Mouse (Mus musculus) heart, embryonic 13.5 days (tissue): ENCODE measurements around the gene Nwd2. TPM values are rescaled to one million over a fixed set of nuclear protein-coding genes. Genes with fewer than 3 reads are reported as not detected.

Experiments used
- ATAC-seq: fragments of 200-750 bp; cut with Nextera tagmentation; 2 replicates; pipeline ENCODE4 v1.8.0; 2017; ENCODE audit warnings: moderate TSS enrichment; ENCODE audit not compliant: insufficient number of reproducible peaks, low FRiP score, low TSS enrichment; ENCODE audit errors: extremely low read depth
- H3K27ac ChIP-seq: fragments of 300-500 bp; sonication (generic); replicated peaks from 2 replicates; pipeline ENCODE4 v1.5.1; 2015; ENCODE audit warnings: moderate library complexity, mild to moderate bottlenecking, inconsistent platforms
- H3K27me3 ChIP-seq: fragments of 300-500 bp; sonication (generic); replicated peaks from 2 replicates; pipeline ENCODE4 v1.6.1; 2015; ENCODE audit warnings: mild to moderate bottlenecking, inconsistent platforms
- H3K36me3 ChIP-seq: fragments of 300-500 bp; sonication (generic); 2 replicates; pipeline ENCODE4 v1.6.1; 2015; ENCODE audit warnings: mild to moderate bottlenecking, inconsistent platforms
- H3K4me1 ChIP-seq: fragments of 300-500 bp; sonication (generic); 2 replicates; pipeline ENCODE4 v1.6.1; 2015; ENCODE audit warnings: inconsistent platforms
- H3K4me2 ChIP-seq: fragments of 300-500 bp; sonication (generic); 2 replicates; pipeline ENCODE4 v1.6.1; 2015; ENCODE audit warnings: inconsistent platforms, mild to moderate bottlenecking, moderate library complexity
- H3K4me3 ChIP-seq: fragments of 300-500 bp; sonication (generic); 2 replicates; pipeline ENCODE4 v1.5.1; 2015; ENCODE audit warnings: moderate library complexity, mild to moderate bottlenecking, inconsistent platforms
- H3K9ac ChIP-seq: fragments of 300-500 bp; sonication (generic); 2 replicates; pipeline ENCODE4 v1.6.1; 2015; ENCODE audit warnings: inconsistent platforms, mild to moderate bottlenecking, moderate library complexity
- H3K9me3 ChIP-seq: fragments of 300-500 bp; sonication (generic); 2 replicates; pipeline ENCODE4 v1.6.1; 2016; ENCODE audit warnings: inconsistent platforms
- WGBS: fragments of 180-500 bp; shearing (Covaris S2); methylation state at CpG from one replicate; pipeline ENCODE4 v1.1.7; 2015; ENCODE audit warnings: mixed read lengths; 5-methylcytosine and 5-hydroxymethylcytosine counted together
- polyA plus RNA-seq: library from polyadenylated mRNA; unstranded; fragments of >200 nt; fragmentation: Nextera tagmentation; extraction: Ambion mirVana; gene quantifications from 2 replicates; pipeline ENCODE4 v1.2.1, GENCODE M21; 2015

Gene Nwd2
- polyA plus RNA-seq, 1 experiment from 2014 or later = 0.05 TPM

DNA sequence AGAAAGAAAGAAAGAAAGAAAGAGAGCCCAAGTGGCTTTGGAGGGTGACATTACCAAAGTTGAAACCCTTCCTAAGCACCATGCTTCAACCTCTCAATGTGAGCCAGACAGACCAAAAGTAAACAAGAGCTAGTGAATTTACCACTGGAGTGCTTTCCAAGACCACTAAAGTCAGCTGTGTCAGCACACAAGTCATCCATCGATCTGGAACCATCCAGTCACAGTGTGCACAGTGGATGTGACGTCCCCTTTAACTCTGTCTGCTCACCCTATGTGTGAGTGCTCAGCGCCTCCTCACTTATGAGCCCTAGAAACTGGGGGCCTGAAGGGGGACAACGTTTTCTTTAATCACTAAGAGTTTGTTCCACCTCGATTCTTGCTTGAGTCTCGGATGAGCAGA lies 170.6 kb downstream of the Nwd2 start:
- H3K36me3 ChIP-seq = no peaks in the 10 kb centered on the region
- ATAC-seq = no peak
- no peak overlapping the region for H3K4me3 ChIP-seq
- peaks cover 21% of the 10 kb centered on the region for H3K4me1 ChIP-seq
- no peak overlapping the region for H3K4me2 ChIP-seq
- 75% methylated on average over 6 of the region's 6 CpGs for WGBS
- no peaks in the 10 kb centered on the region for H3K9me3 ChIP-seq
- H3K27me3 ChIP-seq = peaks cover 10% of the 10 kb centered on the region
- H3K27ac ChIP-seq = no peak overlapping the region
- no peak overlapping the region for H3K9ac ChIP-seq

DNA sequence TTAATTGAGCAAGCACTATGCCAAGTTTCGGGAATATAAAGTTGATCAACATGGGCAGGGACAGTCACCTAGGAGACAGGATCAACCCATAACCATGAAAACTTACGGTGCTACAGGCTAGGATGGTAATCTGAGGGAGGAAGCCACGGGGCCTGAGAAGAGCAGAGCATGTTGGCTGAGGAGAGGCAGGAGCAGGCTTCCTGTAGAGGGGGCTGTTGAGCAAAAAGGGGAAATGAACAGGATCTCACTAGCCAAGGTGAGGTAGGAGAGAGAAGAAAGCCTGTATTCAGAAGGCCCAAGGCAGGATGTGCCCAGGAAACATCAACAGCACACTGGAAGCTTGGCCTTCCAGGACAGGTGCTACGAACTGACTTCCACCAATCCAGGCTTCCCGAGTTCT lies 172.3 kb downstream of the Nwd2 start:
- no peak overlapping the region for H3K9ac ChIP-seq
- 0 out of 2 replicates have a peak, but pooled peaks cover 3% of the 10 kb centered on the region for H3K27me3 ChIP-seq
- H3K27ac ChIP-seq = no peak overlapping the region
- H3K4me1 ChIP-seq = peaks cover 21% of the 10 kb centered on the region
- no peaks in the 10 kb centered on the region for H3K36me3 ChIP-seq
- H3K4me3 ChIP-seq = no peak overlapping the region
- WGBS = 88% methylated on average over 5 of the region's 5 CpGs
- H3K9me3 ChIP-seq = no peaks in the 10 kb centered on the region
- no peak overlapping the region for H3K4me2 ChIP-seq
- ATAC-seq = no peak

DNA sequence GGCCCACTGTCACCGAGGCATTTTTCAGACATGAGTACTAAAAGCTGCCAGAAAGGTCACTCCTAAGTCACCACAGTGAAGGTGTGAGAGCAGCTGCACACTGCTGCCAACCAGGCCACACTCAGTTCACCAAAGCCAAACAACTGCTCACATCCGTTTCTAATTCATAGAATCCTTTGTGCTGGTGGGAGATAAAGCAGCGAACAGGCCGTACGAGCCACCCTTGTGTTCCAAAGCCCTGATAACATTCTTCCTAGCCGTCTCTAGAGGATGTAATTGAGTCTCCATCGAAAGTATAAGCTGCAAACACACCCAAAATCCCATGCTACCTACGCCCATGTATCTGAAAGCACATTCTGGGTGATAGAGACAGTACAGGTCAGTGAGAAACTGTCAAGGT lies 173.0 kb downstream of the Nwd2 start:
- 0 out of 2 replicates have a peak, but pooled peaks cover 3% of the 10 kb centered on the region for H3K27me3 ChIP-seq
- no peak overlapping the region for H3K27ac ChIP-seq
- WGBS = 27% methylated on average over 8 of the region's 8 CpGs
- H3K4me2 ChIP-seq = no peak overlapping the region
- H3K36me3 ChIP-seq = no peaks in the 10 kb centered on the region
- no peak overlapping the region for H3K4me3 ChIP-seq
- no peak for ATAC-seq
- H3K9me3 ChIP-seq = no peaks in the 10 kb centered on the region
- peaks cover 21% of the 10 kb centered on the region for H3K4me1 ChIP-seq
- no peak overlapping the region for H3K9ac ChIP-seq

DNA sequence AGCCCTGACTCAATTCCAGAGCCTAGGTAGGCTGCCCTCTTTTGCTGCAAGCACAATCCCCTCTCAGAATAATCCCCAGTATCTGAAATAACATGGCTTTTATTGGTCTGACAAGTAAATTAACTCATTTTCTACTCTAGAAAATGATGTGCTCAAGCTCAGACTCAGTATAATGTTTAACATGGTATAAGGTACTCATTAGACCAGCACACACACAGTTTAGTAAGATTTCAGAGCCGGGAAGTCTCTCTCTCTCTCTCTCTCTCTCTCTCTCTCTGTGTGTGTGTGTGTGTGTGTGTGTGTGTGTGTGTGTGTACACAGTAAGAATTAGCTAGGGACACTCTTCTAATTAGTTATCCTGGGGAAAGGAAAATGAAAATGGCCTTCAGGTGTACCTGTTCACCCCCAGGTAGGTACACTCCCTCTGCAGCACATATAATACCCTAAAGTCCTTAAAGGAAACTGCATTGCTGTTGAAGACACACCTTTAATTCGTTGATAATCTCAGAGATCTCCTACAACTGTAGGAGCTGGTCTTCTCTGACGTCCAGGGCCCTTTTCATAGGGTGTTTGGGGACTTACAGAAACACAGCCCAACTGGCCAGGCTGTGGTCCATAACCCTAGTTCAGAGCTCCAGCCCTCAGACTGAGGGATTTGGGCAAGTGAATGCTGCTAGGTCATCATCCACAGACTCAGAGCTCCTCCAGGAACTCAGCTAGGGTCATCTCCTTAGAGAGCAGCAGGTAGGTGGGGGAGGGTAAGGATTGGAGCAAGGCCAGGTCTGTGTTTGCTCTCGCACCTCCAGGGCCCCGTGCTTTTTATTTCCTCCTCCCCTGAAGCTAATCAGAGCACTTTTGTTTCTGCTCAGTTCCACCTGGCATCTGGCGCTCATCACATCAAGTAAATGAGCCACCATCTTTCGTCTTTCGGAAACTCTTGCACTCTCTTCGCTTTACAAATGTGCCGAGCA lies 174.7 kb downstream of the Nwd2 start:
- Histone ChIP-seq H3K36me3 (no peaks in the 10 kb centered on the region), H3K9ac (no peak overlapping the region), H3K4me3 (no peak overlapping the region), H3K4me2 (no peak overlapping the region), H3K27me3 (no peaks in the 10 kb centered on the region), H3K4me1 (peaks cover 10% of the 10 kb centered on the region), H3K27ac (no peak overlapping the region), H3K9me3 (no peaks in the 10 kb centered on the region)
- ATAC-seq = no peak
- WGBS = 65% methylated on average over 10 of the region's 10 CpGs

DNA sequence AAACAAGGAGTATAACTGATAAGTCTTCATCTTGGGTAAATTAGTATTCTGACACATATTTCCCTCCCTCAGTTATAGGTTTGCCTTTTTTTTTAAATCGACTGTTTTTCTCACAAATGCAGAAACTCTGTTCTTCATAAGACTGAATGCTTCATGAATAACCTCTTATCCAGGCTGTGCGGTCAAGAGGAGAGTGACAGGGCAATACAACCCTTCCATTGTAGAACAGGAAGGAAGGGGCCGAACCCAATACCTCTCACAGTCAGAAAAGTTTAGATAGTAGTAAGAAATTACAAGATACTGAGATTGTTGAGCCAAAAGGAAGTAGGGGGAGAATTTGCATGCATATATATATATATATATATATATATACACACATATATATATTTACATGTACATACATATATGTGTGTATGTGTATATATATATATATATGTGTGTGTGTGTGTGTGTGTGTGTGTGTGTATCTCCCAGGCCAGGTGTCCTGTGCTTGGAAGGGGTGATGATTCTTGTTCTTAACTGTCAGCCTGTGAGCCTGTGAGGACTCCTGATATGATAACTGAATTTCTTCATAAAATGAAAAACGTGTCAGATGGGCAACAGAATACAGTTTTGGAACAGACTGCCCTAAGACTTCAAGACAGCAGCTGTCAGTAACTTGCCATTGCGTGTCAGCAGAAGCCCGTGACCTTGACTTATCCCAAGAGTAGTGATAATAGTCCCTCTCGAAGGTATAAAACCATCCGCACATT lies 175.9 kb downstream of the Nwd2 start:
- peaks cover 7% of the 10 kb centered on the region for H3K4me1 ChIP-seq

DNA sequence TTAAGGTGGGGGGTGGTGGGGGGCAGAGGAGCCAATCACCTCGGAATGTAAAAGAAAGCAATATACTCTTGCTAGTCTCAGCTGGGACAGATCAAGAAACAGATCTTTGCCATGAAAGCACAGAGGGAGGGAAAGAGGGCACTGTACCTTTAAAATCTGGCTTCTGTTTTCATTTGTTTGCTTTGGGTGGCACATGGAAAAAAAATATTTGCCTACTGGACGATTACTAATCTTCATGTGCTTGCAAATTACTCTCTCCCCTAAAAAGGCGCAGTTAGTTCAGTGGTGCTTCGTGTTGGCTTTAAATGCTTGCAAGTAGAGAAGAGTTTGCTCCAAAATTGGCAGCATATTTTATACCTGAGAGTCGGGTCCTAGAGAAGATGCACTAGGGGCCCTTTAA lies 177.0 kb downstream of the Nwd2 start:
- no peaks in the 10 kb centered on the region for H3K36me3 ChIP-seq
- ATAC-seq = no peak
- 64% methylated on average over 5 of the region's 5 CpGs for WGBS
- H3K4me3 ChIP-seq = no peak overlapping the region
- H3K4me2 ChIP-seq = no peak overlapping the region
- H3K27ac ChIP-seq = no peak overlapping the region
- H3K9me3 ChIP-seq = no peaks in the 10 kb centered on the region
- H3K27me3 ChIP-seq = no peaks in the 10 kb centered on the region
- H3K9ac ChIP-seq = no peak overlapping the region
- H3K4me1 ChIP-seq = peaks cover 7% of the 10 kb centered on the region

More for the DNA sequence above, 175.9 kb downstream of the Nwd2 start:
- H3K9ac ChIP-seq = no peak overlapping the region
- no peak overlapping the region for H3K4me3 ChIP-seq
- no peaks in the 10 kb centered on the region for H3K27me3 ChIP-seq
- ATAC-seq = no peak
- WGBS = 55% methylated on average over 8 of the region's 8 CpGs
- H3K9me3 ChIP-seq = no peaks in the 10 kb centered on the region
- no peaks in the 10 kb centered on the region for H3K36me3 ChIP-seq
- no peak overlapping the region for H3K4me2 ChIP-seq
- H3K27ac ChIP-seq = no peak overlapping the region

DNA sequence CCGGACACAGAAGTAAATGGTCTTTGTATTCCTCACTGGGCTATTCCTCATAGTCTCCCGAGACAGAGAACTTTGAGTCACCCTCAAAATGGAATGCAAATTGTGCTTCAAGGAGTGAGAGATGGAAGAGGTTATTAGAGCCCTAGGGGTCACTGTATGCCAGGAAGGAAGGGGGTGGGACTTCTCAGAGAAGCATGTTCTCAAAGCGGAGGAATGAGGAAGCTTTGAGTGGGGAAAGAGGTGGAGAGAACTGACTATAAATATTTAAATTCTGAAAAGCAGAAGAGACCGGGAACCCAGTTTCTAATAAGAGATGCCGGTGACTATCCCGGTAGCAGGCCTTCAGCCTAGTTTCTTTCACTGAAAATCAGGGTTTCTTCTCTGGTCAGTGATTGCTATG lies 178.1 kb downstream of the Nwd2 start:
- Histone ChIP-seq H3K27ac (no peak overlapping the region), H3K36me3 (no peaks in the 10 kb centered on the region), H3K27me3 (no peaks in the 10 kb centered on the region), H3K4me3 (no peak overlapping the region), H3K4me2 (no peak overlapping the region), H3K9me3 (no peaks in the 10 kb centered on the region), H3K9ac (no peak overlapping the region), H3K4me1 (peaks cover under 1% of the 10 kb centered on the region)
- no peak for ATAC-seq
- WGBS = 52% methylated on average over 6 of the region's 6 CpGs

DNA sequence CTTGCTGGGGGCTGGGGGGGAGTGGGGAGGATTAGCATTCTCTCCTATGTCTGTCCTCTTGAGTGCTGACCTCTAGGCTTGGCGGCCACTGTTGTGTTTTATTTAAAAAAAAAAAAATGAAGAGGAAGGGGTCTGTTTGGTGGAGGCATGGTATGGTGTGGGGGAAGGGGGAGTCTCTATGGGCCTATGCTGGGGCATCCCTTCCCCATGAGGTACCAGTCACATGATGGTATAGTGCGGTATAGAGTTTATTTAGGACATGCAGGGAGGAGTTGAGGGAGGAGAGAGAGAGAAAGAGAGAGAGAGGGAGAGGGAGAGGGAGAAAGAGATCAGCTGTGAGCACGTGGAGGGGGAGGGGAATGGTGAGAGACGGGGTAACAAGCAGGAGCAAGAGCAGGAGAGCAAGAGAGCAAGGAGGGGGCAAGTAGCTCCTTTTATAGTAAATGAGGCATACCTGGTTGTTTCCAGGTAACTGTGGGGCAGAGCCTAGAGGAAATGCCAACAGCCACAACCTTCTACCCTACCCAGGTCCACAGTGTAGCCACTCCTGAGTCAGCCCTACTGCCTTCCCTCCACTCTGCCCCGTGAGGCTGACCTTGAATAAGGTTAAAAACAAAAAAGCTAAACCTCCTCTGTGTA lies 178.6 kb downstream of the Nwd2 start:
- H3K4me2 ChIP-seq = no peak overlapping the region
- WGBS = 46% methylated on average over 5 of the region's 5 CpGs
- H3K36me3 ChIP-seq = no peaks in the 10 kb centered on the region
- H3K27ac ChIP-seq = no peak overlapping the region
- no peak overlapping the region for H3K9ac ChIP-seq
- H3K4me1 ChIP-seq = no peaks in the 10 kb centered on the region
- H3K27me3 ChIP-seq = no peaks in the 10 kb centered on the region
- ATAC-seq = no peak
- no peak overlapping the region for H3K4me3 ChIP-seq
- no peaks in the 10 kb centered on the region for H3K9me3 ChIP-seq

DNA sequence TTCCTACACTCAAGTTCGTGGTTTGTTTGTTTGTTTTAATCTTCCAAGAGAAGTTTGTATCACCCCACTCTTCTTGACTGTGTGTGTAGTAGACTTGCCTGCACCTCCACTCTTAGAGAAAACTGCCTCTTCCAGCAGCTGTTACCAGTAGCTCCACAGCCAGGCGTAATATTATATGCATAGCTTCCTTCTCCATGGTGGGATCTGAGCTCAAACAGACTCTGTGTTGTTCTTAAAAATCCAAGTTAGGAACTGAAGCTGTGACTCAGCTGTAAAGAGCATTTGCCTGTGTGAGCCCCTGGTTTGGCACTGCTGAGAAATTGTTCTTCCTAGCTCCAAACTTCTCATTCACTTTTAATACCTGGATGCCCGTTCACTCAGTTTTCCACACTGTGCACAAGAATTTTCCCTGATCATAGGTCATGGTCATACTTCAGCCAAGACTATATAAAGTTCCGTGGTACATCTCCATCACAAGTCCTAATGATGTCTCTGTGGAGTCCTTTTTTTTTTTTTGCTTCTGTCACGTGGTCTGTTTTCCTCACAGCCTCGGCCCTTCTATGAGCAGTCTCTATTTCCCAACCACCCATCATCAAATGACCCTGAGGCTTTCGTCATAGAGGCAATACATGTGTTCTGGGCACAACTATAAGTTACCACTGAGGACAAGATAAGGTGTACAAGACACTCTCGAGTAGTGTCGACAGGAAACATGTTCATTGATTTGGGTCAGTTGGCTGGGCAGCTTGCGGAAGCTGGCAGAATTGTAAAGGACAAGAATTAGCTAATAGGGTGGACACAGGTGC lies 179.7 kb downstream of the Nwd2 start:
- Histone ChIP-seq H3K27me3 (no peaks in the 10 kb centered on the region), H3K27ac (no peak overlapping the region), H3K4me3 (no peak overlapping the region), H3K9me3 (no peaks in the 10 kb centered on the region), H3K4me2 (no peak overlapping the region), H3K36me3 (no peaks in the 10 kb centered on the region), H3K9ac (no peak overlapping the region), H3K4me1 (no peaks in the 10 kb centered on the region)
- ATAC-seq = no peak
- 63% methylated on average over 10 of the region's 10 CpGs for WGBS

DNA sequence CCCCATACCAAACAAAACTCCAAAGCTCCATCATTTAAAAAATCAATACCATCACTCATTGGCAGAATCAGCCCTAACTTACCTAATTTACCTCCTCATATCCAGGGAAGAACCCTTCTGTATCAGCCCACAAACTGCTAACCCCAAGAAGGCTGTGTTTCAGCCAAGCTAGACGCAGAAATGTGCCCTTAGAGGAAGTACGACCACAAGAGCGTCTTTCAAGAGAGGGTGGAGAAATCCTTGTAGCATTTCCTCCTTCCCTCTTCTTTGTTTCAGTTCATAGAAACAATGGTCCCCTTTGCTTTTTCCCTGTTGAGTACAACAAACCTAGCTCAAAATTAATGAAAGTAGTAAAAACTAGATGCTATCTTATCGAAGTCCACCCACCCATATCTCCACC lies 182.2 kb downstream of the Nwd2 start:
- 61% methylated on average over 4 of the region's 4 CpGs for WGBS
- Histone ChIP-seq H3K4me1 (no peaks in the 10 kb centered on the region), H3K27ac (no peak overlapping the region), H3K36me3 (no peaks in the 10 kb centered on the region), H3K4me2 (no peak overlapping the region), H3K9ac (no peak overlapping the region), H3K4me3 (no peak overlapping the region), H3K27me3 (no peaks in the 10 kb centered on the region), H3K9me3 (no peaks in the 10 kb centered on the region)
- no peak for ATAC-seq

DNA sequence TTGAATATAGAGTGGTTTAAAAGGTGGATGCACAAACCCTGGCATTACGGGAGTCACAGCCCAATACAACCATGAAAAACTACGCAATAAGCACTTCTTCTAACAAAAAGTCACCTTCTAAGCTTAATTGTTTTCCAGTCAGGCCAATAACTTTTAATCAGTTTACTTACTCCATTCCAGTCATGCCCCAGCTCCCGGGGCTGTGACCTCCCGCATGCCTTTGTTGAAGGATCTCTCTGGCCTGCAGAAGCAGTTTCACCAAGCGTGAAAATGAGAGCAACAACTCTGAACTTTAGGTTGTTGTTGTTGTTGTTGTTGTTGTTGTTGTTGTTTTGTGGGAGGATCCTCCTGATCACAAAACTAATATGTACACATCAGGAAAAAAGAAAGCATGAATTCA lies 185.1 kb downstream of the Nwd2 start:
- ATAC-seq = no peak

More for the DNA sequence above, 185.1 kb downstream of the Nwd2 start:
- Histone ChIP-seq H3K27me3 (no peaks in the 10 kb centered on the region), H3K9ac (no peak overlapping the region), H3K36me3 (no peaks in the 10 kb centered on the region), H3K4me1 (no peaks in the 10 kb centered on the region), H3K4me3 (no peak overlapping the region), H3K4me2 (no peak overlapping the region), H3K27ac (no peak overlapping the region), H3K9me3 (no peaks in the 10 kb centered on the region)
- WGBS = 70% methylated on average over 5 of the region's 5 CpGs
